Mouse (Mus musculus): ENCODE results near the gene Fchsd2. TPM values are rescaled to one million over a fixed set of nuclear protein-coding genes. Genes with fewer than 3 reads are reported as not detected.

The Fchsd2 gene
- polyA plus RNA-seq, 1 experiment from 2014 or later = 24.9 TPM

- no peak for ATAC-seq (ENCODE audit: insufficient number of reproducible peaks, insufficient read depth, low FRiP score, low TSS enrichment, low read depth)
- peak overlapping the region; percentile 72 for H3K4me3 ChIP-seq
- WGBS = 27% methylated on average over 2 of the region's 2 CpGs
- peak overlapping the region; percentile 61 for H3K4me2 ChIP-seq
- 0 out of 2 replicates have a peak overlapping the region, but pooled peaks have one; percentile 78 for H3K9ac ChIP-seq
- H3K36me3 ChIP-seq = no peaks in the 10 kb centered on the region
- no peaks in the 10 kb centered on the region for H3K27me3 ChIP-seq
- no peaks in the 10 kb centered on the region for H3K9me3 ChIP-seq
- H3K4me1 ChIP-seq = 0 out of 2 replicates have a peak, but pooled peaks cover 4% of the 10 kb centered on the region
- H3K27ac ChIP-seq = peak overlapping the region; percentile 94; the same call in 1 of the 2 replicates
Measured at GRCm38 (mm10) chr7:101311061-101311460, 218.4 kb downstream of the Fchsd2 start.

GRCm38 (mm10) chr7:101313033-101313432 lies 220.4 kb downstream of the Fchsd2 start:
- no peaks in the 10 kb centered on the region for H3K9me3 ChIP-seq
- no peak for ATAC-seq (ENCODE audit: insufficient number of reproducible peaks, insufficient read depth, low FRiP score, low TSS enrichment, low read depth)
- H3K27ac ChIP-seq = no peak overlapping the region
- H3K4me3 ChIP-seq = no peak overlapping the region
- H3K4me1 ChIP-seq = 0 out of 2 replicates have a peak, but pooled peaks cover 4% of the 10 kb centered on the region
- H3K27me3 ChIP-seq = peaks cover 1% of the 10 kb centered on the region; the same call in 1 of the 2 replicates
- H3K4me2 ChIP-seq = no peak overlapping the region
- no peaks in the 10 kb centered on the region for H3K36me3 ChIP-seq
- 70% methylated on average over 3 of the region's 3 CpGs for WGBS
- H3K9ac ChIP-seq = no peak overlapping the region

GRCm38 (mm10) chr7:101314396-101314795 lies 221.7 kb downstream of the Fchsd2 start:
- Histone ChIP-seq H3K4me3 (no peak overlapping the region), H3K9me3 (no peaks in the 10 kb centered on the region), H3K27ac (no peak overlapping the region), H3K9ac (no peak overlapping the region), H3K4me1 (0 out of 2 replicates have a peak, but pooled peaks cover 4% of the 10 kb centered on the region), H3K36me3 (no peaks in the 10 kb centered on the region), H3K4me2 (no peak overlapping the region), H3K27me3 (peaks cover 11% of the 10 kb centered on the region)
- WGBS = 61% methylated on average over 5 of the region's 5 CpGs
- ATAC-seq (ENCODE audit: insufficient number of reproducible peaks, insufficient read depth, low FRiP score, low TSS enrichment, low read depth) = no peak

- Histone ChIP-seq H3K4me1 (0 out of 2 replicates have a peak, but pooled peaks cover 8% of the 10 kb centered on the region), H3K4me2 (no peak overlapping the region), H3K4me3 (no peak overlapping the region), H3K27ac (no peak overlapping the region), H3K9me3 (no peaks in the 10 kb centered on the region), H3K9ac (no peak overlapping the region), H3K36me3 (no peaks in the 10 kb centered on the region), H3K27me3 (peaks cover 18% of the 10 kb centered on the region)
- no peak for ATAC-seq (ENCODE audit: insufficient number of reproducible peaks, insufficient read depth, low FRiP score, low TSS enrichment, low read depth)
Measured at GRCm38 (mm10) chr7:101315699-101316098, 223.0 kb downstream of the Fchsd2 start.

- no peak for ATAC-seq (ENCODE audit: insufficient number of reproducible peaks, insufficient read depth, low FRiP score, low TSS enrichment, low read depth)
- 62% methylated on average over 6 of the region's 6 CpGs for WGBS
- H3K9ac ChIP-seq = no peak overlapping the region
Measured at GRCm38 (mm10) chr7:101316591-101317001, 223.9 kb downstream of the Fchsd2 start.

GRCm38 (mm10) chr7:101317014-101317413 lies 224.4 kb downstream of the Fchsd2 start, which contains the start of gene Stard10:
Stard10 (plus strand) TSS chr7:101317086.
- Histone ChIP-seq H3K27ac (no peak within 1 kb of the TSS), H3K9ac (no peak within 1 kb of the TSS), H3K36me3 (no peaks in the 10 kb centered on the region), H3K27me3 (peaks cover 24% of the 10 kb centered on the region), H3K9me3 (no peaks in the 10 kb centered on the region), H3K4me3 (no peak within 1 kb of the TSS), H3K4me2 (no peak within 1 kb of the TSS), H3K4me1 (peaks cover 16% of the 10 kb centered on the region)
- no peak for ATAC-seq (ENCODE audit: insufficient number of reproducible peaks, insufficient read depth, low FRiP score, low TSS enrichment, low read depth)
- WGBS = 84% methylated on average over 3 of the region's 3 CpGs

More at GRCm38 (mm10) chr7:101316591-101317001, 223.9 kb downstream of the Fchsd2 start:
- no peak overlapping the region for H3K4me2 ChIP-seq
- no peaks in the 10 kb centered on the region for H3K36me3 ChIP-seq
- H3K27ac ChIP-seq = no peak overlapping the region
- H3K9me3 ChIP-seq = no peaks in the 10 kb centered on the region
- H3K4me1 ChIP-seq = peaks cover 12% of the 10 kb centered on the region
- H3K27me3 ChIP-seq = peaks cover 20% of the 10 kb centered on the region
- no peak overlapping the region for H3K4me3 ChIP-seq

GRCm38 (mm10) chr7:101318848-101319247 lies 226.2 kb downstream of the Fchsd2 start:
- 62% methylated on average over 4 of the region's 4 CpGs for WGBS

GRCm38 (mm10) chr7:101319796-101320195 lies 227.1 kb downstream of the Fchsd2 start:
- no peaks in the 10 kb centered on the region for H3K9me3 ChIP-seq
- no peak overlapping the region for H3K27ac ChIP-seq
- 80% methylated on average over 1 of the region's 1 CpGs for WGBS
- peaks cover 30% of the 10 kb centered on the region for H3K27me3 ChIP-seq
- peaks cover 27% of the 10 kb centered on the region for H3K4me1 ChIP-seq
- no peak for ATAC-seq (ENCODE audit: insufficient number of reproducible peaks, insufficient read depth, low FRiP score, low TSS enrichment, low read depth)
- H3K4me3 ChIP-seq = no peak overlapping the region
- no peaks in the 10 kb centered on the region for H3K36me3 ChIP-seq
- no peak overlapping the region for H3K4me2 ChIP-seq
- no peak overlapping the region for H3K9ac ChIP-seq

More at GRCm38 (mm10) chr7:101318848-101319247, 226.2 kb downstream of the Fchsd2 start:
- H3K9ac ChIP-seq = no peak overlapping the region
- no peaks in the 10 kb centered on the region for H3K36me3 ChIP-seq
- ATAC-seq (ENCODE audit: insufficient number of reproducible peaks, insufficient read depth, low FRiP score, low TSS enrichment, low read depth) = no peak
- peaks cover 30% of the 10 kb centered on the region for H3K27me3 ChIP-seq
- no peaks in the 10 kb centered on the region for H3K9me3 ChIP-seq
- no peak overlapping the region for H3K4me3 ChIP-seq
- no peak overlapping the region for H3K27ac ChIP-seq
- H3K4me2 ChIP-seq = no peak overlapping the region
- peaks cover 27% of the 10 kb centered on the region for H3K4me1 ChIP-seq

GRCm38 (mm10) chr7:101320399-101321217 lies 227.9 kb downstream of the Fchsd2 start:
- Histone ChIP-seq H3K27ac (peak overlapping the region; percentile 48; the same call in 1 of the 2 replicates), H3K4me2 (peak overlapping the region; percentile 91), H3K27me3 (peaks cover 30% of the 10 kb centered on the region), H3K4me3 (peak overlapping the region; percentile 77), H3K36me3 (no peaks in the 10 kb centered on the region; the same call in 1 of the 2 replicates), H3K4me1 (peaks cover 27% of the 10 kb centered on the region), H3K9me3 (no peaks in the 10 kb centered on the region), H3K9ac (peak overlapping the region; percentile 81)
- 6% methylated on average over 24 of the region's 37 CpGs for WGBS
- ATAC-seq (ENCODE audit: insufficient number of reproducible peaks, insufficient read depth, low FRiP score, low TSS enrichment, low read depth) = 0 out of 2 replicates have a peak, but pooled peaks have one; percentile 66

GRCm38 (mm10) chr7:101321218-101321827 lies 228.7 kb downstream of the Fchsd2 start:
- peak overlapping the region; percentile 81 for H3K9ac ChIP-seq
- H3K36me3 ChIP-seq = no peaks in the 10 kb centered on the region; the same call in 1 of the 2 replicates
- peaks cover 27% of the 10 kb centered on the region for H3K4me1 ChIP-seq
- no peaks in the 10 kb centered on the region for H3K9me3 ChIP-seq
- H3K27me3 ChIP-seq = peaks cover 30% of the 10 kb centered on the region
- peak overlapping the region; percentile 91 for H3K4me2 ChIP-seq
- H3K4me3 ChIP-seq = peak overlapping the region; percentile 77
- peak; percentile 71 for ATAC-seq (ENCODE audit: insufficient number of reproducible peaks, insufficient read depth, low FRiP score, low TSS enrichment, low read depth)
- peak overlapping the region; percentile 48; the same call in 1 of the 2 replicates for H3K27ac ChIP-seq
- under 1% methylated on average over 42 of the region's 61 CpGs for WGBS

- no peak overlapping the region for H3K4me3 ChIP-seq
- H3K9ac ChIP-seq = no peak overlapping the region
- H3K27me3 ChIP-seq = peaks cover 27% of the 10 kb centered on the region
- no peaks in the 10 kb centered on the region; the same call in 1 of the 2 replicates for H3K36me3 ChIP-seq
- WGBS = 67% methylated on average over 4 of the region's 4 CpGs
- ATAC-seq (ENCODE audit: insufficient number of reproducible peaks, insufficient read depth, low FRiP score, low TSS enrichment, low read depth) = no peak
- H3K4me1 ChIP-seq = peaks cover 27% of the 10 kb centered on the region
- no peaks in the 10 kb centered on the region for H3K9me3 ChIP-seq
- H3K27ac ChIP-seq = no peak overlapping the region
- H3K4me2 ChIP-seq = peak overlapping the region; percentile 91
Measured at GRCm38 (mm10) chr7:101323141-101323594, 230.5 kb downstream of the Fchsd2 start.

Measured in embryonic facial prominence, embryonic 13.5 days (tissue).